Mouse (Mus musculus) retina, embryonic 14.5 days (tissue): ENCODE data around the gene Crnn.
A peak's percentile ranks its signal among the peaks of the same experiment; 100 is the strongest.

Source experiments
- DNase-seq: peaks from one replicate; pipeline ENCODE4 v3.0.0-alpha.2; 2015; ENCODE audit warnings: low spot score

Gene Crnn

GRCm38 (mm10) chr3:93144510-93145051 lies at the start of gene Crnn:
Crnn (plus strand) TSS chr3:93144787.
- peak; percentile 5 for DNase-seq

GRCm38 (mm10) chr3:93096447-93096846 lies 48.1 kb upstream of the Crnn start:
- DNase-seq, result no peak

- peak; percentile 12 for DNase-seq
Observed at GRCm38 (mm10) chr3:93111668-93112067, 32.9 kb upstream of the Crnn start.

- peak; percentile 76 for DNase-seq
Observed at GRCm38 (mm10) chr3:93114481-93114880, 30.1 kb upstream of the Crnn start.

- DNase-seq, result no peak
Observed at GRCm38 (mm10) chr3:93119101-93119500, 25.5 kb upstream of the Crnn start.

GRCm38 (mm10) chr3:93128052-93128451 lies 16.5 kb upstream of the Crnn start:
- no peak for DNase-seq

- DNase-seq, result no peak
Observed at GRCm38 (mm10) chr3:93129076-93129475, 15.5 kb upstream of the Crnn start.

- peak; percentile 77 for DNase-seq
Observed at GRCm38 (mm10) chr3:93130460-93130859, 14.1 kb upstream of the Crnn start.

- DNase-seq, result no peak
Observed at GRCm38 (mm10) chr3:93162502-93162901, 17.9 kb downstream of the Crnn start.

GRCm38 (mm10) chr3:93162996-93163592 lies 18.5 kb downstream of the Crnn start:
- DNase-seq, result no peak

- no peak for DNase-seq
Observed at GRCm38 (mm10) chr3:93180856-93181255, 36.3 kb downstream of the Crnn start.

GRCm38 (mm10) chr3:93196978-93197377 lies 52.4 kb downstream of the Crnn start, which contains the start of gene Flg2:
Flg2 (plus strand) TSS chr3:93197278.
- no peak for DNase-seq
